Mouse (Mus musculus) heart, adult 9 months (tissue): Measurements from ENCODE around the gene Krt7.
A peak's percentile ranks its signal among the peaks of the same experiment; 100 is the strongest.

Experiments
- DNase-seq, 2 experiments: peaks; one replicate each; pipeline ENCODE4 v3.0.0; 2022; ENCODE audit warnings: low spot score in 2 of 2

Gene Krt7

DNA sequence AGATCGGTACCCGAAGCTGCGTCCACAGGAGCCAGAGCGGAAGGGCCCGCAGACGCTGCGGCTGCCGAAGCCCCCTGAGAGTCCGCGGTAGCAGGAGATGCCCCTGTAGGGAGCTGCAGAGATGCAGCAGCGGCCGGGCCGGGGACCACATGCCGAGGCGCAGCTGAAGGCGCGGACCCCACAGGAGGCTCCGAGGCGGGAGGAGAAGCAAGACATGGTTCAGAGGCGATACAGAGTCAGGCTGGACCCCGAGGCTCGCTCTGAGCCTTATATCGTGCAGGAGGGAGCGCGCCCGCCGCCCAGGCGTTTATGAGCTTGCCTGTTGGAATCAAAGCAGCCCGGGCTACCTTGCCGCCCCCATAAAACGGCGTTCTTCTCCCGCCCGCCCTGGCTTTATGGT lies 27.7 kb downstream of the Krt7 start, which contains the start of gene Krt87:
Gene Krt87, minus strand, starts transcription at position 250 of the 400 bp plus-strand sequence.
- DNase-seq = no peak

DNA sequence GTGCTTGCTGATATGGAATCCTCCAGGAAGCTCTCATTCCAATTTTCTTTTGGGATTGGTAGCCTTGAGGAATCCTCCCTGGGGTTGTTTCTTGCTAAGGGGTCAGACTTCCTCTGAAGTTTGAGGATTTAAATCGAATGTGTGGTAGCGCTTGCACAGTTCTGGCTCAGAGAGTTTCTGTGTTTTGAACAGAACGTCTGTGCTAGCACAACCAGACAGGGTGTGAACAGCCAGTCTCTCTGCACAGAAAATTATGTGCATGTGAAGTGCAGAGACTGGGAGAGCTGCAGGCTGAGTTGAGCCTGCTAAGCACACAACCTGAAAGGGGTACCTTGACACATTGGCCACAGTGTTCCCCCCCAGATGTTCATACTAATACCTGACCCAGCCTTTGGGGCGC lies 30.0 kb downstream of the Krt7 start:
- no peak for DNase-seq

DNA sequence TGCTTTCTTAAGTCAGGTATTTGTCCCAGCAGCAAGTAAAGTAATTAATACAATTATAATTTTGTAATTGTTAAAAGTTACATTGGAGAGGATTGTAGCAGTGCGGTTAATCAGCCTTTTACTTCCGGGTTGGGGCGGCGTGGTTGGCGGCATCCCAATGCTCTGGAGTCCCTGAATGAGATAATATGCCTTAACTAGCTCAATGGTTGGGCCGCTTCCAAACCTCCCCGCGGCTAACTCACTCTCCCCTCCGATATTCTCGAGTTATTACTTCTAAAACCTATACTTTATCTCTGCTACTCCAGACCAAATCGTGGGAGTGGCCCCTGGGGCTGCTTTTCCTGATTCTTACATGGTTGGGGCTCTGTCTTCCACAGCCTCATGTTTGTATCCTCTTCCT lies 35.7 kb downstream of the Krt7 start:
- DNase-seq = peak in 1 of 2 experiments; percentile 46

DNA sequence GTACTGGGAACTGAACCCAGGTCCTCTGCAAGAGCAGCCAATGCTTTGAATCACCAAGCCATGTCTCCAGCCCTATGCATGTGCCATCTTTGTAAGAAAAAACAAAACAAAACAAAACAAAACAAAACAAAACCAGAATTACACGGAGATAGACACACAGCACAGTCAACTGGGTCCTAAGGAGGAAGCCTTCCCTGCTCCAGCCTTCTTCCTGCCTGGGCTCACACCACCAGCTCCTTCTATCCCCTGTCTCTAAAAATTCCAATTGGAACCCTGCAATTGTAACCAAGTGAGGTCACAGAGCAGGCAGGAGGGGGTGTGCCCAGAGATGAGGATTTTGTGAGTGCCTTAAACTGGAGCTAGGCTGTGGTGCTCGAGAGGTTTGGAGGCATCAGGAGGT lies 36.6 kb downstream of the Krt7 start, which contains the start of gene Krt88:
Gene Krt88, plus strand, starts transcription at position 301 of the 400 bp plus-strand sequence.
- no peak for DNase-seq

DNA sequence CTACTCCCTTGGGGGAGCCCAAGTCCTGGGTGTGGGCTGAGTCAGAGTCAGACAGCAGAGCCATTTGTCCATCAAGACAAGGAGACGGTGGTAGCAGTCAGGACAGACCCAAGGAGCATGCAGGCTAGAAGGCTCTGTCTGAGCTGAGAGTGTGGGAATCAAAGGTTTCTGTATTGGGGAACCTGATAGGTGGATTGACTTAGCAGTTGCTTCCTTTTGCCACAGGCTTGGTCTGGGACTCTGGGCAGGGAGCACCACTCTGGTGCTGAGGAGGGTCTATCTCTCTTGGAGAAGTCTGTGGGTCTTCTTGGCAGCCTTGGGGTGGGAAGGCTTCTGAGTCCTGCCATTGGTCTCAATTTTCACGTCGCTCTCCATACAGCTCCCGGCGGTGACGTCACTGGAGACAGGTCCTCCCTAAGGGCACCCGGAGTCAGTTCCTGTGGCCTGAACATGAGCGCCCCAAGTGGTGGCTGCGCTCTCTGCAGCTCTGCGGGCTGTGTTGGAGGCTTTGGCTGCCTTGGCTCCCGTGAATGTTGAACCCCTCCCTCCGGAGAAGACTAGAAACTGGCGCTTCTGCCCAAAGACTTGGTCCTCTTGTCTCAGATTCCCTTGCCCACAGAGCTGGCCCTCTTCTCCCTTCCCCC lies 42.4 kb downstream of the Krt7 start:
- DNase-seq = peak; percentile 46 to 67

DNA sequence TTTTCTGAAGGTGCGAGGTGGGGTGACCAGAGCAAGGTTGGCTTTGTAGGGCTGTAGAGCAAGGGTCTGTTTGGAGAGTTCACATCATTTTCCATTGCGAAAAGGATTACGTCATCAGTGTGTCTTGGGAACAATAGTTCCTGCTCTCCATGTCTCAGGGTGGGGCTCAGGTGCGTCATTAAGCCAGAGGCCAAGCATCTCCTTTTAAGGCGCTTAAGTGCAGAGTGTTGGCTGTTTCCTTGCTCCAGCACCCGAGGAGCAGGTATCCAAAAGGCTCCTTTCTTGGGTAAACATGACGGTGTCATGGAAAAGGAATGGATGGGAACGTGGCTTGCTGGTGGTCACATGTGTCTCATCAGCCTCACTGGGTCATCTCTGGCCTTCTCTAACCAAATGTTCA lies 43.9 kb downstream of the Krt7 start:
- no peak for DNase-seq

DNA sequence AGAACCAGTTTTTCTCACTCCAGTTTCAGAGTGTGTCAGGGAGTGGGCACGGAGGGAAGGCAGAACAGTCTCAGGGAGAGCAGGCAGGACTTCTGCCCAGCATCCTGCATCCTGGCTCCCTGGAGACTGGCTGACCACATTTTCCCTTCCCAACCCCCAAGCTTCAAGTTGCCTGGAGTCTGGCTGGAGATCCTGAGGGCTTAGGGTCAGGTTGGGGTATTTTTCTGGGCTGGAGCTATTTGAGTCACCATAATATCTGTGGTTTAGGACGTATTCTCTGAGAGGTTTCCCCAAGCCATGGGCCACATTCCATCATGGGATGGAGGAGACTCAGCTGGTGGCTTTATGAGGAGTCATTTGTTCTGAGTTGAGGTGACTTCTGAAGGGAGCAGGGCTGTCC lies 44.4 kb downstream of the Krt7 start:
- DNase-seq = no peak

DNA sequence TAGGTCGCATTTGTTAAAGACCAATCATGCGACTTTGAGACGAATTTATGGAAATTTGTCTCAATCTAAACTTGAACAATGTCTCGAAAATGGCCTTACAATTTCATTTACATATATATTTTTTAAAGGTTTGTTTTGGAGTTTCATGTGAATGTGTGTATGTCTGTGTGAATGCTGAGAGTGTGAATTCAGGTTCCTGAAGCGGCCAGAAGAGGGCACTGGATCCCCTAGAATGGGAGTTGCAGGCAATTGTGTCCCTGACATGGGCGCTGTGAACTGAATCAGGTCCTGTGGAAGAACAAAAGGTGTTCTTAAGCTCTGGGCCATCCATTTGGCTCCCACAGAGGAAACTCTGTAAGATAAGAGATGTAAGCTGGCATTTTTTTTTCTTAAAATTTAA lies 45.0 kb downstream of the Krt7 start:
- DNase-seq = no peak

DNA sequence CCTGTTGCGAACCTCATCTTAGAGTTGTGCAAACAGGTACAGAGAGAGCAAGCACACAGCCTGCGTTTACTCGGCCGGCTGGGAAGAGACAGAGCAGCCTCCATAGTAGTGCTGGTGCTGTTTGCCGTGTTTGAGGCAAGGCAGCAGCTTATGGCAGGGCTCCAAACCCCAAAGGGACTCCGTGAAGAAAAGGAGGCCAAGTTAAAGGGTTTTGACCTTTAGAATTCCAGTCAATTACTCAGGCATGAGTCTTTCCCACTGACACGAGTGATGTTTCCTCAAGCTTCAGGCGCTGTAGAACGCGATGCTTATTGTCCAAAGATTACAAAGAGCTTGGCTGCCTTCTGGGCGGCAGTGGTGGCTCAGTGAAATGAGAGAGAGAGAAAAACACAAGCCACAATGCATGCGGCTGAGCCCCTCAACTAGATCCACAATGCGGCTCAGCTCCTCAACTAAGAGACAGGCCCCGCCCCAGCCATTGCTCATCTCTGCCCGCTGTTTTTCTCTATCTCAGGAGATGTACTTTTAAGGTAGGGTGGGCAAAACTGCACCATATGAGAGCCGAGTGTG lies 47.6 kb downstream of the Krt7 start:
- peak in 1 of 2 experiments; percentile 8 for DNase-seq

DNA sequence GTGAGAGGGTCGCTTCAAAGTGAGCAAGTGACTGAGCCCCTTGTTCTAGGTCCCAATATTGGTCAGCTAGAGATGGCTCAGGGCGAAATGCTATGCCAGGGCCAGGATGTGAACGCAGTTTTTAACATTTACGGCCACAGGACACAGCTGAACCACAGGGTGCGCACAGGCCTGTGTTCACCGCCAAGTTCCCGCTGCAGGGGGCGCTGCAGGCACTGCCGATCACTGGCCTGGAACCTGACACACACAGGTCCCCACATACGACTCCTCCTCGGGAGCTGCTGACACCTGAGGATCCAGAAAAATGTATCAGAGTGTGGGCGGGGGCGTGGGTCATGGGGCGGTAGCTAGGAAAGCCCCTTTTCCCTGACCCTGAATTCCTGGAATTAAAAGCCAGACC lies 48.4 kb downstream of the Krt7 start:
- DNase-seq = no peak

DNA sequence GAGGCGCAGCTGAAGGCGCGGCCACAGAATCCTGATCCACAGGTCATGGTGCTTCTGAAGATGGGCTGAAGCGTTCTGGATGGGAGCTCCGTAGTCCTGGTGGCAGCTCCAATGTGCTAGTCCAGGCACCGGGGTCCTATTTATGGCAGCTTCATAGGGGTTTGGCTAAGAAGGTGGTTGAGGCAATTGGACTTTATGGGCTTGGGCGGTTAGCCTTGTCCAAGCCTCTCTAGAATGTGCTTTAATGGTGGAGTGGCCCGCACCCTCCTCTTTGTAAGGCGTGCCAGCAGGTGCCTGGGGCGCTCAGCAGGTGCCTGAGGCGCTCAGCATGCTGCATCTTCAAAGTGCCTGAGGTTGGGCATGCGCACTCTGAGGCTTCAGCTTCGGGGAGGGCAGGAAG lies 52.8 kb downstream of the Krt7 start, which contains the start of gene Krt81:
Gene Krt81, minus strand, starts transcription at position 101 of the 400 bp plus-strand sequence.
- DNase-seq = no peak

DNA sequence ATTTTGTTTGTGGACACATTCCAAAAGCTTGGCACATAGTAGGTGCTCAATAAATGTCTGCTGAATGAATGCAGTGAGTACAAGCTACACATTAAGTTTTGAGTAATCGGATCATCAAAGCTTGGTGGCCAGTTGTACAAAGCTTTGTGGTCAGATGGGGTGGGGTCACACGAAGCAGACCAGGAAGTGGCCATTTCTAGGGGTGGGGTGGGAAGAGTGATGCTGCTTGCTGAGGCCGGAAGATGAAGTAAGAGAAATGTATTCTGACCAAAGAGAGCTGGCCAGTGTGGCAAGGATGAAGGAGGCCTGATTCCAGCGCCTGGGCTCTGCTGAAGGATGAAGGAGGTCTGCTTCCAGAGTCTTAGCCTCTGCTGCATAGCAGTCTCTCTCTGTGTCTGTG lies 58.2 kb downstream of the Krt7 start:
- DNase-seq = no peak

DNA sequence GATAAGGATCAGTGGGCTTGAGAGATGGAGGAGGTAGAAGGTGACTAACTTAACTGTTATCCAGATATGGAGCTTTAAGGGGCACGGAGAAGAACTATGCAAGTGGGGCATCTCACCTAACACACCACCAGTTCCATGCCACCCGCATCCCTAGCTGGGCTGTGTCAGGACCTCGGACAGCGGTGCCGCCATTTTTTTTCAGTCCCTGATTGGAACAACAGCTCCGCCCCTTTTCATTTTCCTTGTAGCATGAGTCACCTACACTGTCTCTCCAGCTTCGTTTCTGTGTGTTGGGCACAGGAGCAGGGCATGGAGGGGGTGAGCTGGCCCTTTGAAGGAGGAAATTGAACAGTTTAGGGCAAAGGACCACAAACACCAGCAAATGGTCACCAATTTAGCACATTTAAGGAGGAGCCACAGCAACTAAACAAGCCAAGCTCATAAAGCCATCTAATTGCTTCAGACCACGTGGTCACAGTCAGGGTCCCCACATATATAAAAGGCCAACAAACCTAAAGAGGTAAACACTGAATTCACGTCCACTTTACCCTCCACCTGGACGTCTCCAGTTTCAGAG lies 62.2 kb downstream of the Krt7 start, which contains the start of gene Krt86:
Gene Krt86, plus strand, starts transcription at position 527 of the 577 bp plus-strand sequence.
- DNase-seq = no peak

DNA sequence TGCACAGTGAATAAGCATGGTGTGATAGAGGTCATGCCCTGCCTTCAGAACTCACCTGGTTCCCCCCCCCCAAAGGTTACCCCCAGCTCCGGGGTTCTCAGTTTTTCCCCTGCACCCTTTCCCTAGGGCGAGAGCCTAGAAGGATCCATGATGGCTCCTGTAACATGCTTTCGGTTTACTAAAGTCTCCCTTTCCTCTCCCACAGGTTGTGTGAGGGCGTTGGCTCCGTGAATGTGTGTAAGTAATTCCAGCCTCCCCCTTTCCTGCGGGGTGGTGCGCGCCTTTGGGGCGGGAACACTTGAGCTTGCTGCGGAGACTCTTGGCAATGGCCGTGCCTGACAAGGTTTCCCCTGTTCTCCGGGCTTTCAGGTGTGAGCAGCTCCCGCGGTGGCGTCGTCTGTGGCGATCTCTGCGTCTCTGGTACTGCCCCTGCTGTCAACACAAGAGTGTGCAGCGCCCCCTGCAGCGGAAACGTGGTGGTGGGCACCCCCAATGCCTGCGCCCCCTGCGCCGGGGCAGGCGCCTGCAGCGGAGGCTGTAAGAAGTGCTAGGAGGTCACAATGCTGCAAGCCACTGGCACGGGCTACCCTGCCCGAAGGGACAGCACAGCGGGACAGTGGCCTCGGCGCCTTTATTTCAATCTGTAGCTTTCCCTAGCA lies 68.3 kb downstream of the Krt7 start:
- DNase-seq = peak in 1 of 2 experiments; percentile 11

DNA sequence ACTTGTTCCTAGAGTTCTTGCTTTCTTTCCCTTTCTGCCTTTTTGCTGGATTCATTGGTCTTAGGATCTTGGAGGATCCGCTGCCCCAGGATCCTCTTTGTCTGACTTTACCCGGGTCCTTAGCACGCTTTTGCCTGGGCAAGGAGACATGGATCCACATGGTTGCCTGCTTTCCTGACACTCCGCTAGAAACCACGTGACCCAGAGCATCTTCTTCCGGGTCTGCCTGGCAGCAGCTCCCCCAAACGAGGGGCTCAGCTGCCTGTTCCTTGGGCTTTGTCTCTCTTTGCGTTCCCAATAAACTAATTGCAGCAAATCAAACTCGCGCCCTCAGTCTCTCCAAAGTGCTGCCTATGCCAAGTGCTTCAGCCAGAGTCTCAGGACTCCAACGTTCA lies 68.8 kb downstream of the Krt7 start:
- no peak for DNase-seq
